Mouse (Mus musculus) midbrain, embryonic 11.5 days (tissue): Measurements from ENCODE around the gene Sipa1l1. TPM values are rescaled to one million over a fixed set of nuclear protein-coding genes. Genes with fewer than 3 reads are reported as not detected.

Source experiments
- ATAC-seq: fragments of 200-750 bp; cut with Nextera tagmentation; 2 replicates; pipeline ENCODE4 v1.8.0; 2017; ENCODE audit warnings: moderate TSS enrichment, moderate library complexity; ENCODE audit not compliant: low FRiP score
- DNase-seq: peaks from one replicate; pipeline ENCODE4 v3.0.0; 2015; ENCODE audit warnings: low spot score; ENCODE audit errors: missing footprints
- H3K27ac ChIP-seq: fragments of 300-500 bp; sonication (generic); 2 replicates; pipeline ENCODE4 v1.5.1; 2014; ENCODE audit warnings: low read depth, low read length
- H3K27me3 ChIP-seq: fragments of 300-500 bp; sonication (generic); 2 replicates; pipeline ENCODE4 v1.6.1; 2014; ENCODE audit warnings: mild to moderate bottlenecking, low read length, moderate library complexity, mixed read lengths; ENCODE audit not compliant: control insufficient read depth, insufficient read depth
- H3K36me3 ChIP-seq: fragments of 300-500 bp; sonication (generic); 2 replicates; pipeline ENCODE4 v1.6.1; 2014; ENCODE audit warnings: mild to moderate bottlenecking, low read length, moderate library complexity, mixed read lengths; ENCODE audit not compliant: control insufficient read depth, insufficient read depth
- H3K4me1 ChIP-seq: fragments of 300-500 bp; sonication (generic); 2 replicates; pipeline ENCODE4 v1.6.1; 2014; ENCODE audit warnings: low read length; ENCODE audit not compliant: control insufficient read depth, insufficient read depth
- H3K4me2 ChIP-seq: fragments of 300-500 bp; sonication (generic); 2 replicates; pipeline ENCODE4 v1.6.1; 2014; ENCODE audit warnings: mild to moderate bottlenecking, moderate library complexity
- H3K4me3 ChIP-seq: fragments of 300-500 bp; sonication (generic); 2 replicates; pipeline ENCODE4 v1.5.1; 2014; ENCODE audit warnings: low read depth, low read length
- H3K9ac ChIP-seq: fragments of 300-500 bp; sonication (generic); 2 replicates; pipeline ENCODE4 v1.6.1; 2014; ENCODE audit warnings: low read length
- H3K9me3 ChIP-seq: fragments of 300-500 bp; sonication (generic); 2 replicates; pipeline ENCODE4 v1.6.1; 2016; ENCODE audit warnings: low read length; ENCODE audit not compliant: control insufficient read depth
- WGBS: fragments of 180-500 bp; shearing (Covaris S2); extraction: QIAGEN DNeasy Blood & Tissue Kit; methylation state at CpG from one replicate; pipeline ENCODE4 v1.1.7; 2014; 5-methylcytosine and 5-hydroxymethylcytosine counted together
- polyA plus RNA-seq: library from polyadenylated mRNA; unstranded; fragments of >200 nt; fragmentation: Nextera tagmentation; extraction: Ambion mirVana; gene quantifications from 2 replicates; pipeline ENCODE4 v1.2.1, GENCODE M21; 2014

Gene Sipa1l1
- polyA plus RNA-seq, 1 experiment from 2014 or later, result 24.1 TPM

DNA sequence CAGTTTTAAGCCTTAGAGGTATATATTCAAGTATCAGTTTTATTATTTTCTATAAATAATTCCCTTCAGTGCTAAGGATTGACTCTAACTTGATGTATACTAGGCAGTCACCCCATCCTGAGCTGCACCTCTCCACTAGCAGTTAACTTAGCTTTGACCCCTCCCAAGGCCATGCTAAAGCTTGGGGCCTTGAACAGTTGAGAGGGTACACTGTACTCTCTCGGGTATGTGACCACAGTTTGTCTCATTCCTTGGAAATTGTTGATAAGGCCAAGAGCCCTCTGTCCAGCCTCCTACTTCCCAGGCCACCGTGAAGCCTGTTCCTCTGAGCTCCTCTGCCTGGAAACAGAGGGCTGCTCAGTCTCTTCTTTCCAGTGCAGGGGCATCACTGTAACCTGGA is 187.4 kb downstream of the Sipa1l1 start:
- Histone ChIP-seq H3K4me1 (no peaks in the 10 kb centered on the region), H3K4me3 (no peak overlapping the region), H3K27ac (no peak overlapping the region), H3K4me2 (no peak overlapping the region), H3K27me3 (no peaks in the 10 kb centered on the region), H3K36me3 (peaks cover 2% of the 10 kb centered on the region; the same call in 1 of the 2 replicates), H3K9ac (no peak overlapping the region), H3K9me3 (no peaks in the 10 kb centered on the region)
- ATAC-seq (no peak), DNase-seq (peak; percentile 74)
- 78% methylated on average over 2 of the region's 2 CpGs for WGBS

DNA sequence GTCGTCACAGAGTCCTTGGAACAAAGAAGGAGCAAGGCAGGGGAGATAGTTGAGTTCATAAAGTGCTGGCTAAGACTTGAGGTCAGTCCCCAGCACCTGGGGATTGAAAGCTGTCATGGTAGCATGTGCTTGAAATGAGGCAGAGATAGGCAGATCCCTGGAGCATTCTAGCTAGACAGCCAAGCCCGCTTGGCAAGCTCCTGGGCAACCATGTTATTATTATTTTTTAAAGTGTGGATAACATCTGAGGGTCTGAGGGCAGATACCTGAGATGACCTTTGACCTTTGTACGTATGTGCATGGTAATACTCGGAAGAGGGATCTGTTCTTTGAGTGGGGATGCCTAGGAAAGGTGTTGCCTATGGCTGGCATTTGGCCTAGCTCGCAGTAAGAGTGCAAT is 188.3 kb downstream of the Sipa1l1 start:
- Histone ChIP-seq H3K9ac (no peak overlapping the region), H3K27ac (no peak overlapping the region), H3K4me3 (no peak overlapping the region), H3K4me1 (no peaks in the 10 kb centered on the region), H3K27me3 (no peaks in the 10 kb centered on the region), H3K4me2 (no peak overlapping the region), H3K9me3 (no peaks in the 10 kb centered on the region), H3K36me3 (peaks cover 2% of the 10 kb centered on the region; the same call in 1 of the 2 replicates)
- ATAC-seq (no peak), DNase-seq (peak; percentile 59)
- 89% methylated on average over 5 of the region's 5 CpGs for WGBS

- Histone ChIP-seq H3K4me1 (peaks cover 4% of the 10 kb centered on the region), H3K27ac (no peak overlapping the region), H3K9ac (no peak overlapping the region), H3K4me2 (no peak overlapping the region), H3K27me3 (no peaks in the 10 kb centered on the region), H3K4me3 (no peak overlapping the region), H3K36me3 (peaks cover 5% of the 10 kb centered on the region; the same call in 1 of the 2 replicates), H3K9me3 (no peaks in the 10 kb centered on the region)
- ATAC-seq, result no peak
- 92% methylated on average over 9 of the region's 9 CpGs for WGBS
- peak; percentile 10 for DNase-seq
Measured at GRCm38 (mm10) chr12:82362796-82363195, 193.7 kb downstream of the Sipa1l1 start.

DNA sequence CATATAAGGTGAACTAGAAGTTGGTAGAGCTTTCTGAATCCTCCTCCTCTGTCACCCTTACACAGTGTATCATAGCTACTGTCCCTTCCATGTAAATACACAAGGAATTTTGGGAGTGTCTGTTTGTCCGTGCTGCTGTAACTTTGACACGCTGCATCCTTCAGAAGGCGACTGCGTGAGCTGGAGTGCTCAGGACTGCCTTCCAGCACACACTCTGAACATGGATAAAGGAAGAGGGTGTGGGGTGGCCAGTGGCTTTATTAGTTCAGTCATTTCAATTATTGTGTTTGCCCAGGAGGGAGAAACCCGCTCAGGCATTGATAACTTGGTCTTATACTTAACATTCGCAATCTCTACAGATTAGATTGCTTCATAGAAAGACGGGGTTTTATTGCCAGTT is 195.1 kb downstream of the Sipa1l1 start:
- H3K27ac ChIP-seq, result no peak overlapping the region
- 78% methylated on average over 7 of the region's 7 CpGs for WGBS
- H3K4me2 ChIP-seq, result no peak overlapping the region
- DNase-seq (peak; percentile 6), ATAC-seq (no peak)
- no peaks in the 10 kb centered on the region for H3K9me3 ChIP-seq
- H3K36me3 ChIP-seq, result 0 out of 2 replicates have a peak, but pooled peaks cover 3% of the 10 kb centered on the region
- H3K9ac ChIP-seq, result no peak overlapping the region
- peaks cover 5% of the 10 kb centered on the region for H3K4me1 ChIP-seq
- H3K27me3 ChIP-seq, result no peaks in the 10 kb centered on the region
- H3K4me3 ChIP-seq, result no peak overlapping the region

GRCm38 (mm10) chr12:82365276-82365875 is 196.3 kb downstream of the Sipa1l1 start:
- no peaks in the 10 kb centered on the region for H3K27me3 ChIP-seq
- no peak overlapping the region for H3K27ac ChIP-seq
- no peak overlapping the region for H3K4me3 ChIP-seq
- no peak overlapping the region for H3K4me2 ChIP-seq
- 0 out of 2 replicates have a peak, but pooled peaks cover 3% of the 10 kb centered on the region for H3K36me3 ChIP-seq
- no peaks in the 10 kb centered on the region for H3K9me3 ChIP-seq
- peak; percentile 73 for DNase-seq
- 68% methylated on average over 5 of the region's 5 CpGs for WGBS
- peaks cover 13% of the 10 kb centered on the region for H3K4me1 ChIP-seq
- ATAC-seq, result no peak
- no peak overlapping the region for H3K9ac ChIP-seq

- Histone ChIP-seq H3K4me2 (no peak overlapping the region), H3K4me1 (peaks cover 19% of the 10 kb centered on the region), H3K27me3 (no peaks in the 10 kb centered on the region), H3K9me3 (no peaks in the 10 kb centered on the region), H3K36me3 (0 out of 2 replicates have a peak, but pooled peaks cover 3% of the 10 kb centered on the region), H3K27ac (no peak overlapping the region), H3K4me3 (no peak overlapping the region), H3K9ac (no peak overlapping the region)
- 93% methylated on average over 6 of the region's 6 CpGs for WGBS
- DNase-seq (no peak), ATAC-seq (no peak)
Measured at GRCm38 (mm10) chr12:82366754-82367153, 197.6 kb downstream of the Sipa1l1 start.

DNA sequence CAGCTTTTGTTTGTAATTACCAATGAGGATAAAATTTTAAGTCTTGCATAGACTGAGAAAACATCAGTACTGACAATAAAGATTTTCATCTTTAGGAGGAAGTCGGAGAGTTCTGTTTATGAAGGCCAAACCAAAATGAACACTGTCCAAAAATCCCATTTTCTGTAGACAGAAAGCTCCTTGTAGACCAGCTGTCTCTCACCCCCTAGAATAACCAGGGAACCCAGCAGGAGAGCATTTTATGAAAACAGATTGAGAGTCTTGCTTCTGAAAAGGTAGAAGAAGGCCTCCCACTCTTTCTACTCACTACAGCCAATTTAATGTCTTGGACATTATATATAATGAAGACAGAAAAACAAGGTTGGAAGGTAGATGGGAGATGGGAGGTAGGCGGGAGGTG is 198.2 kb downstream of the Sipa1l1 start:
- WGBS, result 85% methylated on average over 2 of the region's 2 CpGs
- H3K4me1 ChIP-seq, result peaks cover 25% of the 10 kb centered on the region

DNA sequence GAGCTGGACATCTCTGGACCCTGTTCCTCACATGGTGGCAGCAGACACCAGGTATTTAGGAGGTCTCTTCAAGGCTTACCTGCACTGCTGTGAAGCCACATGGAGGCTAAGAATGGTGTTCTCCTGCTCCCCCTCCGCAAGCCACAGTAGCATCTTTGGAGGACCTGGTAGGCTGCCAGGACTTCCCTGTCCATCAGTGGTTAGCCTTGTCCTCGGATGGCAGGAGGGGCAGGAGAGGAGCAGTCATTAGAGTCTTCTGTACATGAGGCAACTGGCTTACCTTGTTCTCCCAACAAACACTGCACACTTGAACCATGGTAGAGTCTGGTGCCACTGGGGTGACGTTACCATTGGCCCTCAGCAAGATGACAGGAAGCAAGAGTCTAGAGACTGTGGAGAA is 198.9 kb downstream of the Sipa1l1 start:
- DNase-seq (peak; percentile 47), ATAC-seq (no peak)
- WGBS, result 91% methylated on average over 3 of the region's 3 CpGs
- Histone ChIP-seq H3K36me3 (no peaks in the 10 kb centered on the region), H3K4me1 (peaks cover 26% of the 10 kb centered on the region), H3K4me2 (no peak overlapping the region), H3K9me3 (no peaks in the 10 kb centered on the region), H3K9ac (no peak overlapping the region), H3K27me3 (no peaks in the 10 kb centered on the region), H3K4me3 (no peak overlapping the region), H3K27ac (no peak overlapping the region)

More for the DNA sequence above, 198.2 kb downstream of the Sipa1l1 start:
- no peak overlapping the region for H3K9ac ChIP-seq
- 0 out of 2 replicates have a peak, but pooled peaks cover 3% of the 10 kb centered on the region for H3K36me3 ChIP-seq
- H3K27me3 ChIP-seq, result no peaks in the 10 kb centered on the region
- H3K9me3 ChIP-seq, result no peaks in the 10 kb centered on the region
- no peak overlapping the region for H3K4me2 ChIP-seq
- no peak overlapping the region for H3K27ac ChIP-seq
- H3K4me3 ChIP-seq, result no peak overlapping the region
- ATAC-seq, result no peak
- DNase-seq, result peak; percentile 49

GRCm38 (mm10) chr12:82369402-82370160 is 200.5 kb downstream of the Sipa1l1 start:
- Histone ChIP-seq H3K4me3 (no peak overlapping the region), H3K4me2 (no peak overlapping the region), H3K4me1 (peaks cover 26% of the 10 kb centered on the region), H3K27ac (peak overlapping the region; percentile 37; the same call in 1 of the 2 replicates), H3K27me3 (no peaks in the 10 kb centered on the region), H3K36me3 (no peaks in the 10 kb centered on the region), H3K9ac (no peak overlapping the region), H3K9me3 (no peaks in the 10 kb centered on the region)
- peak; percentile 63; the same call in 1 of the 2 replicates for ATAC-seq
- 50% methylated on average over 5 of the region's 5 CpGs for WGBS
- peak; percentile 88 for DNase-seq
